ENCODE assay signal across 8 mouse cellular contexts in genomic region chr15:83483482-83483881, GRCm38 (mm10). TPM values are rescaled to one million over a fixed set of nuclear protein-coding genes. Genes with fewer than 3 reads are reported as not detected.
DNase-seq lines count a peak whose midpoint lies in the region; TF ChIP-seq lines count a peak whose summit lies in the region.

No protein-coding gene starts in this region.

- intact Hi-C loops in gastrocnemius, adult 2 months (cut with DNase I): no loop called here

- H3K27ac ChIP-seq in gastrocnemius, adult 2 months: no peak overlapping the region

- DNase-seq in gastrocnemius, adult 2 months: peak; percentile 42
- no peak for DNase-seq in gastrocnemius, postnatal 4 days (ENCODE audit: low spot score in 2 of 2)
- DNase-seq in A20 (ENCODE audit: low read depth, low spot score): peak; percentile 72
- peak; percentile 36 to 69 for DNase-seq in adrenal gland, postnatal 36 days
- peak; percentile 49 for DNase-seq in lung, postnatal 10 days
- no peak for DNase-seq in layer of hippocampus, postnatal 10 days (ENCODE audit: low spot score in 2 of 2)
- DNase-seq in right cerebral cortex, postnatal 14 days: no peak
- no peak for DNase-seq in left cerebral cortex, adult 9 months (ENCODE audit: low spot score in 2 of 2)

- no peak overlapping the region for H3K4me3 ChIP-seq in gastrocnemius, adult 2 months

- peak; percentile 61 for TF ChIP-seq CTCF in gastrocnemius, adult 2 months (IDR thresholded peaks at IDR 0.05)

RNA-seq across cellular contexts. Expression of gene Pacsin2, which starts 19.1 kb away (rescaled TPM):
- 10 to 100 TPM; 43.7 to 70.1 TPM for total RNA-seq in gastrocnemius, adult 2 months (2021)
- total RNA-seq in gastrocnemius, postnatal 4 days (2021): 10 to 100 TPM; 62.7 to 66.9 TPM
- 10 to 100 TPM; 85.6 to 94.3 TPM for total RNA-seq in adrenal gland, postnatal 36 days (2021)
- 10 to 100 TPM; 38.3 to 49.7 TPM for total RNA-seq in layer of hippocampus, postnatal 10 days (2021)

RNA-seq across cellular contexts. Expression of gene Ttll1, which starts 27.2 kb away (rescaled TPM):
- 1 to 10 TPM; 2.5 to 3.8 TPM for total RNA-seq in gastrocnemius, adult 2 months (2021)
- total RNA-seq in gastrocnemius, postnatal 4 days (2021): 1 to 10 TPM; 7.2 to 8.2 TPM
- total RNA-seq in adrenal gland, postnatal 36 days (2021): 1 to 10 TPM; 7.6 to 7.7 TPM
- 10 to 100 TPM; 49.4 to 53.1 TPM for total RNA-seq in layer of hippocampus, postnatal 10 days (2021)

RNA-seq across cellular contexts. Expression of gene Bik, which starts 43.2 kb away (rescaled TPM):
- total RNA-seq in gastrocnemius, adult 2 months (2021): 1 to 10 TPM in 1 of 2 experiments, under 1 TPM in 1; 0.50 to 1.2 TPM
- total RNA-seq in gastrocnemius, postnatal 4 days (2021): 1 to 10 TPM; 2.7 to 4.0 TPM
- total RNA-seq in adrenal gland, postnatal 36 days (2021): 1 to 10 TPM; 4.1 to 4.8 TPM
- total RNA-seq in layer of hippocampus, postnatal 10 days (2021): not detected

Comparison
In these comparisons a context has a peak if more than half of its experiments do, and no peak if none do; other contexts are left out.
1. DNase-seq: peak in gastrocnemius, adult 2 months (single experiment), A20 (single experiment), adrenal gland, postnatal 36 days (2 of 2) and lung, postnatal 10 days (single experiment); none in gastrocnemius, postnatal 4 days (0 of 2), layer of hippocampus, postnatal 10 days (0 of 2), right cerebral cortex, postnatal 14 days (single experiment) and left cerebral cortex, adult 9 months (0 of 2).
2. RNA of gene Ttll1, which starts 27.2 kb away (total RNA-seq): 49.4 to 53.1 TPM in layer of hippocampus, postnatal 10 days; 7.2 to 8.2 TPM in gastrocnemius, postnatal 4 days, 7.6 to 7.7 TPM in adrenal gland, postnatal 36 days and 2.5 to 3.8 TPM in gastrocnemius, adult 2 months; every median in the first group is over 4 times any median in the second.